Mouse (Mus musculus): ENCODE measurements around the gene Rdm1. TPM values are rescaled to one million over a fixed set of nuclear protein-coding genes. Genes with fewer than 3 reads are reported as not detected.
"Not testable (repeated sequence)": the region's sequence is repeated elsewhere in the genome, so short reads cannot be mapped to it uniquely, and the experiment has no call there.

The Rdm1 gene
- 29.9 and 37.3 TPM in 2 replicates for total RNA-seq (2021)
- long read RNA-seq, transcript Rdm1-201 (7 exons, 1,124 nt): major isoform, 23 of 29 reads
- long read RNA-seq, partial matches to known transcripts: 2 of 29 reads
- long read RNA-seq, other reads (novel, unspliced or antisense): 3 of 29 reads

DNA sequence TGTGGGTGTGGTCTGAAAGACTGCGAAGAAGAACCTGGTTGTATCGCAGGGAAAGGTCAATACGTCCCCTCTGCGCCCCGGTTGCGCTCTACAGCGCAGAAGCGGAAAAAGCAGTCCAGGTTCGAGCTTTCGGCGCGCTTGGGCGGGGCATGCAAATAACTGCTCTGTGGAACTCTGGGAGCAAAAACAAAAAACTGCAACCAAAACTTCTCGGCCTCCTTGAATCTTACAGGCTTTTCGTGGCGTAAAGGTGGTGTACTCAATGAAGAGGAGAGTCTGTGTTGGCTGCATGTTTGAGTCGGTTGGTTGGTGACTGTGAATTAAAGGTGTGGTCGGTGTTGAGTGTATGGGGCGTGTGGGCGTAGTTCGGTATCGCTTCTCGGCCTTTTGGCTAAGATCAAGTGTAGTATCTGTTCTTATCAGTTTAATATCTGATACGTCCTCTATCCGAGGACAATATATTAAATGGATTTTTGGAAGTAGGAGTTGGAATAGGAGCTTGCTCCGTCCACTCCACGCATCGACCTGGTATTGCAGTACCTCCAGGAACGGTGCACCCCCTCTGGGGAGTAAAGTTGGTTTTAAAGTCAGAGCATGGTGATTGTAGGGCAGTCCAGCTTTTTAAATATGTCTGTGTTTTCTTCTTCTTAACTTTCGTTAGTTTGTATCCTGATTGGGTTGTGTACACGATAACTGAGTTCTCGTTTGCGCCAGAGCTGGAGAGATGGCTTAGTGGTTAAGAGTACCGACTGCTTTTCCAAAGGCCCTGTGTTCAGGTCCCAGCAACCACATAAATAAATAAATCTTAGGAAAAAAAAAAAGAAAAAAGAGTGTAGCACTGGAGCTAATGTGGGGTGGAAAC is at the start of gene Rdm1:
Rdm1 (plus strand) TSS at position 201 of the 862 bp plus-strand sequence.
- peak; percentile 84 for DNase-seq

DNA sequence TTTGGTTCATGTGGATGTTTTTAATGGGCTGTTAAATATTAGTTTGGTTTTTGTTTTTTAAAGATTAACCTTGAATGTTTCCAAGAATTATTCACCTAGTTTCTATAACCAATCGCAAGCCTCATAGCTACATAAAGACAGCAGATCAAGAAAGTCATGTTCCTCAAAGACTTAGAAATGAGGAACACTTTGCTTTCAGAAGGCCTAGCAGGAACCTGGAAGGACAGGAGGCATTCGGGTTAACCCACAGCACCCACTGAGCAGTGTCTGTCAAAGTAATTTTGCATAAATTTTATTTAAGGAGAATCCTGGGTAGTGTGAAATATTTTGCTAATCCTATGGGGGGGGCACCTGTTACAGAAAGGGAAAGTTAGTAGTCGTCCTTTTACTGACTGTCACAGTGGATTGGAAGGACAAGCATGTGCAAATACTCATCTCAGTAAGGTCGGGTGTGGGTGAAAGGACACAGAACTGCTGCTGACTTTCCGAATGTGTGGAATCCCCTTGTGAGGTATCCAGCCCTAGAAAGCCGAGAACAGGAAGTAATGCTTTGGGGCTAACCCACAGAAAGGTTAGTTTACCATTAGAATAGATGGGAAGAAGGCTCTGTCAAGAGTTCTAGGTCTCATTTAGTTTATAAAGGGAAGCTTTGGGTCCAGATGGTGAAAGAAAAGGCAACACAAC is 45.8 kb upstream of the Rdm1 start:
- DNase-seq: no peak

DNA sequence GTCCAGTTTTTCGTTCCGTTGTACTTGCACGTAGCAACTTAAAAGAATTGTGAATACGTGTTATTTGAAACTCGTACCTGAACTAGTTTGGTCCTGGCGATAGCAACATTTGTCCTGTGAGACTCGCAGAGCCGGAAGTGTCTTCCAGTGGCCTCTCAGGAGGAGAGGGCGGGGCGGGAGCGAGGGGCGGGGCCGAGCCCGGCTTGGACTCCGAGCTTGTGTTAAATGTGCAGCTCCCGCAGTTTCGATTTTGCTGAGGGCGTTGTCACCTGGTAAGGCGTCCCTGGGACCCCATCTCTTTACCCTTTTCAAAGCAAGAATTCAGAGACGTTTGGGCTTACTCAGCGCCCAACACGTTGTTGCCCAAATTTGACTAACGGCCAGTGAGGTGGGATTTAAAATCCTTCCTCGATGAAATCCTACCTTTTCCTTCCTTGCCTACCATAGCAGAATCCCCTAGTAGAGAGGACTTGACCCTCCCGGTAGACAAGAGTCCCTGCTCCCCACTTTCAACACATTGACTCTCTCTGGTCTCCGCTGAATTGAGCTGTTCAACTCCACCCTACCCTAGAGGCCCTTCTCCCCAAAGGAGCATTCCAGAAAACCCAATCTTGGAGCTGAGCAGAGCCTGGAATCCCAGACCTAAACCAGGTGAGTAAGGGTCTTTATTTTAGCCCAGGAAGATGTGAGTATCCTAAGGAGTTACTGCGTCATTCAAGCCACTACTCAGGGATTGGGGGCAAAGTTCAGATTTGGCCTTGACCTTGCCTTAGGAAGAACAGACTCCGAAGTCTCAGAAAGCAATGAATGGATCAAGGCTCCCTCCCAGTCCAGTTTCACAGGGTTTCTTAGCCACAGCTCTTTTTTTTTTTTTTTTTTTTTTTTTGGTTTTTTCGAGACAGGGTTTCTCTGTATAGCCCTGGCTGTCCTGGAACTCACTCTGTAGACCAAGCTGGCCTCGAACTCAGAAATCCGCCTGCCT is 44.6 kb upstream of the Rdm1 start, which contains the start of gene Tmem106a:
Tmem106a (plus strand) TSS at position 189 of the 982 bp plus-strand sequence.
- DNase-seq: peak; percentile 76

DNA sequence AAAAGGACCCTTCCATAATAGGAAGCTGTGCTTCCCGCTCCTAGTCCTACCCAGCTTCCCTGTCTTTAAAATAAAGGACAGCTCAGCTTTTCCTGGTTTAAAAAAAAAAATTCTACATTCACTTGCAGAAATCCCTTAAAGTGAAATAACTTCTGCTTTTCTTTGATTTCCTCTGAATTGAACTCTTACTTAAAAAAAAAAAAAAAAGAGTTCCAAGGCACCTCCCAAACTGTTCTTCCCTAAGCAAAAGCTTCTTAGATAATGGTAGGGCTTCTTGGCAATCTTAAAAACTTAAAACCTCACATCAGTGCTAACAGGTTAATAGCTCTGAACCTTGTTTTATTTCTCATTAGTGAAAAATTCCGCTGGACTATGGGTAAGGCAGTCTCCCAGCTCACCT is 43.8 kb upstream of the Rdm1 start:
- no peak for DNase-seq

DNA sequence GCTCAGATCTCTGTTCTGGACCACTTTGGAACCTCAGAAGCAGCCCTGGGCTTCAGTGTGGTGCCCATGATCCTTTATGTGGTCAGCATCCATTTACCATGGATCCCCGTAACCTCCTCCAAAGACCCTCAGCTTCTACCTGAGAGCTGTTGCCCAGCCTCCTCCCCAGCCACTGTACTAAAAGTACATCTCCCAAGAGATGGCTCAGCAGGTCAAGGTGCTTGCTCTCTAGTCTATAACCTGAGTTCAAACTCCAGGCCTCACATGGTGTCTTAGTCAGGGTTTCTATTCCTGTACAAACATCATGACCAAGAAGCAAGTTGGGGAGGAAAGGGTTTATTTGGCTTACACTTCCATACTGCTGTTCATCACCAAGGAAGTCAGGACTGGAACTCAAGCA is 42.0 kb upstream of the Rdm1 start:
- DNase-seq: not testable (repeated sequence)

DNA sequence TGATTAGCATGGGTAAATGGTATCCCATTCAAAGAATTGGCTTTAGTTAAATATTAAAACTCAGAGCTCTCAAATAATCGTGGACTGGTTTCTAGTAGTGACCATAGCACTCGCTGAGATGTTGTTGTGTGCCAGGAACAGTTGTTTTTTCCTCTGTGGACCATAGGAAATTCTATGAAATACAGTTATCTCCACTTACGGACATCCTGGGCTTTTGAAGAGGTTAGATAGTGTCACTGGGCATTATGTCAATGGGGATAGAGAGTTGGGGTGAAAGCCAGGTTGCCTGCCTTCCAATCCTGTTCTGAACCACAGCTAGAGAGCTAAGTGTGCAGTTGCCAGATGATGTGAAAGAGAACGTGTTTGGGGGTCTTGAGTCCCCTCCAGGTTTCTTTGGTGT is 41.2 kb upstream of the Rdm1 start:
- no peak for DNase-seq

DNA sequence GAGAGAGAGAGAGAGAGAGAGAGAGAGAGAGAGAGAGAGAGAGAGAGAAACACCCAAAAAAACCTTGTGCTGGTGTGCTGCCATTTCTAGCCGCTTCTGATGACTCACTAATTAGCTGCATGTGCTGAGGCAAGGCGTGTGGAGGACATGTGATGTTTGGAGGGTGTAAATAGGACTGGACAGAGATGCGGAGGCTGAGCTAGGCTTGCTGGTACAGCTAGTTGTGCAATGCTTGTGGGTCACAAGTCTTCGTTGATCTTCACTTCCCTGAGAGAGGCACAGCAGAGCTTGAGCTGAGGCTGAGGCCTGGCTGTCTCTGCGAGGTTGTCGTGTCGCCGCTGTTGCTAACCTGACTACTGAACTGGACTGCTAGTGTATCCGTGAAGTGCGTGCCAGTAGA is 39.3 kb upstream of the Rdm1 start:
- no peak for DNase-seq

DNA sequence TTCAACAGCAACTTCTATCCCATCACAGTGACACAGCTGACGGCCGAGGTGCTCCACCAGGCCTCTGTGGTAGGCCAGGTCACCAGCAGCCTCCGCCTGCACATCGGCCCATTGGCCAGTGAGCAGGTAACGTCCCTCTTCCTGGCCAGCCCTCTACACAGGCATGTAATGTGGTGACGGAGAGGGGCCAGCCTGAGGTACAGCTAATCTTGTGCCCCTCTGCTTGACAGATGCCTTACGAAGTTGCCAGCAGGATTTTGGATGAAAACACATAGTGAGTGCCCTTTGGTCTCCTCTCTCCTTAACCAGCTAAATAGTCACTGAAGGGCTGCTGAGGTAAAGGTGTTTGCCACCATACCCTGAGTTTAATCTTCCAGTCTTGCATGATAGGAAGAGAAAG is 38.1 kb upstream of the Rdm1 start:
- no peak for DNase-seq

DNA sequence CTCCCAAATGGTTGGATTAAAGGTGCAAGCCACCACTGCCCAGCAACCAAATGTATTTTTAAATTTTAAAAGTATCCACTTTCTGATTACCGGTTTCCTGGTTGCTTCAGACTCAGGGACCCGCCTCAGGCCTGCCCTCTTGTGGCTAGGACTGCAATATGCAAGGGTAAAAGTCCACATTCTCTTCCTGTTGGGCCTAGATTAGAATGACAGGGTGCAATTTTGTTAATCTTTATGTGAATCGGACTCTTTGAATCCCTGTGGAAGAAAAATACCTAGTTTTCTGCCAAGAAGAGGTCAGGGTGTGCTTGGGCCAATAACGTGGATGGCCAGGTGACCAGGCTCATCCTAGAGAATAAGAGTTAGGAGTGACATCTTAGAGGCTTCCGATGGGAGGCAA is 37.6 kb upstream of the Rdm1 start:
- peak; percentile 56 for DNase-seq

DNA sequence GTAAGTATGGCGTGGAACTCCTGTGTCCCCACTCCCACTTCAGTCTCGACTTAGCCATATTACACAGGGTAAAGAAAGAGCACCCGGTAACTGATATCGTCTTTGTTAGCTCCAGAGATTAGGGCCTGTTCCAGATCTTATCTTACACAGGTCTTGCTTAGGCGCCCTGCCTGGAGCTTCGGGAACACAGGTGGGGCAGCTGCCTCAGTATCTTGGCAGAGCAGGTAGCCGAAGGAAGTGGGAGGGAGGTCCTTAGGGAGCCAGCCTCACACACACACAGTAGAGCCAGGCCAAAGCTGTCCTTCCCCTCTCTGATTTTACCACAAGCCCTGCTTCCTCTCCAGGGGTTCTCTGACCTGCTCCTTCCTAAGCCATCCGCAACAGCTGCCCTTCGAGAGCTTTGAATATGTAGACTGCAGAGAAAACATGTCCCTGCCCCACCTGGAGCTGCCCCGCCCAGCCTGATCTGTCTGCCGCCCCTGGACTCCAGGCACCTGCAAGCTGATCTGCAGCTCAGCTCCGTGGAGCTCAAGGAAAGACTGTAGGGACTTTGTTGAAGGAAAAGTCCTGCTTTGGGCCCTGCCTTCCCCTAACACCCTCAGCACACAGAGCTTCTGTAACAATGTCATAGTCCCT is 36.9 kb upstream of the Rdm1 start:
- no peak for DNase-seq

DNA sequence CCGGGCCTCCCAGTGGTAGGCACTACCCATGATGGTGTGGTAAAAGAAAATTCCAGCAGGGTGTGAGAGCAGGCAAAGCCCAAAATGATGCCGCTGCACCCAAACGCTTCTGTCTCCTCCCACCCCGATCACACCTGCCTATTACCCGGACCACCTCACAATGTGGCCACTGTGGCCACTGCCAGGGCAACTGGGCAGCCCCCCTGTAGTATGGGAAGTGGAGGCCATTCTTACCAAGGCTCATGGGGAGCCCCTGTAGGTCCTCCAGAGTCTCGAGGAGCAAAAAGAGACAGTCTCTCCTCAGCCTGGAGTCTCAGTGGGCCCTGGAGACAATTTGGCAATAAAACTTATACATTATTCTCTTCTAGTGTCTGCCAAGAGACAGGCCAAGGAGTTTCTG is 27.8 kb upstream of the Rdm1 start, which contains the start of gene Gm11634:
Gm11634 (minus strand) TSS at position 101 of the 400 bp plus-strand sequence.
- no peak for DNase-seq

DNA sequence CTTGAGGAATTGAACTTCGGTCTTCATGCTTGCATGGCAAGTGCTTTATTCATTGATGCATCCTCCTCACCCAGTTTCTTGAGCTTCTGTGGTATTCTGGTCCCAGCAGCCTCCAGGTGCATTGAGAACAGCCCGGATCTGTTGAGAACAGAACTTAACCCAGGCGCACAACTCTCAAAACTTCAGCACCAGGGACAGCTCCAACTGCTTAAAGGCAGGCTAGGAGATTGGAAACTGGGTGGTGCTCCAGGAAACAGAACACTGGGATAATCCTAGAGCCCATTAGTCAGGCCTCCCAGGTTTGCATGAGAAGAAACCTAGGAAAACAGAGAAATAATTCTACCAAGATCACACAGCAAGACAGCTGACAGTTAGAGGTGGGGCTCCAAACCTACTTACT is 24.5 kb upstream of the Rdm1 start:
- DNase-seq: peak; percentile 73

DNA sequence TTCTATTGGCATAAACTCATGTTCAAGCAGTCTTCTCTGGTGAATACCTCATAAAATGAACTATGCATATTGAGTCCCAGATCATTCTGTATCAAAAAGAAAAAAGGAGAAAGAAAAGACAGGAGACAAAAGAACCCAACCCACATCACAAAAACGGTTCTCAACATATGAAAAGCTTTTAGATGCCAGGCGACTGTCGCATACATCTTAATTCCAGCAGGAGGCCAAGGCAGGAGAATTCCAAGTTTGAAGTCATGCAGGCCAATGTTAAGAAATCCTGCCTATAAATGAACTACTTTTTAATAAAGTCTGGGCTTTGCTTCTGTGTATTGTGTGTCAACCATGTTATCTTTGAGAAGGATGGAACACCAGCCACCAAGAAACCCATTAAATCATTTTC is 22.9 kb upstream of the Rdm1 start:
- no peak for DNase-seq

DNA sequence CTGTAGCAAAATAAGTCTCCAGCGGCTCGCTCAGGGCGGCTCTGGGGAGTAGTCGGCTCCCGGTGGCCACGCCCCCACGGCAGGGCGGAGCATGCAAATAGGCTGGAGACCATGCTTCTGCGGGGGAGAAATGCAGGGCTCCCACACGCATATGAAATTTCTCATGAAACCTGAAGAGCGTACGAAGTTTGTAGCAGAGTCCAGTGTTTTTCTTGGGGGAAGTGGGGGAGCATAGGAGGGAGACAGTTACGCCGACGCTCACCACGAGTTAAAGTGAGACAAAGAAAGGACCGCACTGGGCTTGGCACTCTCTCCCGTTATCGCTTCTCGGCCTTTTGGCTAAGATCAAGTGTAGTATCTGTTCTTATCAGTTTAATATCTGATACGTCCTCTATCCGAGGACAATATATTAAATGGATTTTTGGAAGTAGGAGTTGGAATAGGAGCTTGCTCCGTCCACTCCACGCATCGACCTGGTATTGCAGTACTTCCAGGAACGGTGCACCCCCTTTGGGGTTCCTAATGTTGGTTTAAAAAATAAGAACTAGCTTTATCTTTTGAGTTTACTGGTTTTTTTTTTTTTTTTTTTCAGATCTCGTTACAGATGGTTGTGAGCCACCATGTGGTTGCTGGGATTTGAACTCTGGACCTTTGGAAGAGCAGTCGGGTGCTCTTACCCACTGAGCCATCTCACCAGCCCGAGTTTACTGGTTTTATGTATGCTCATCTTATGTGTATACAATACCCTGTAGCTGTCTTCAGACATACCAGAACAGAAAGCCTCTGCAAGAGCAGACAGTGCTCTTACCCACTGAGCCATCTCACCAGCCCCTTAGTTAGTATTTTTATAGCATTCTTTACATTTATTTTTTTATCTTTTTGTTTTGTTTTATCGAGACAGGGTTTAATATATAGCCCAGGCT is 22.2 kb upstream of the Rdm1 start:
- DNase-seq: peak; percentile 83

DNA sequence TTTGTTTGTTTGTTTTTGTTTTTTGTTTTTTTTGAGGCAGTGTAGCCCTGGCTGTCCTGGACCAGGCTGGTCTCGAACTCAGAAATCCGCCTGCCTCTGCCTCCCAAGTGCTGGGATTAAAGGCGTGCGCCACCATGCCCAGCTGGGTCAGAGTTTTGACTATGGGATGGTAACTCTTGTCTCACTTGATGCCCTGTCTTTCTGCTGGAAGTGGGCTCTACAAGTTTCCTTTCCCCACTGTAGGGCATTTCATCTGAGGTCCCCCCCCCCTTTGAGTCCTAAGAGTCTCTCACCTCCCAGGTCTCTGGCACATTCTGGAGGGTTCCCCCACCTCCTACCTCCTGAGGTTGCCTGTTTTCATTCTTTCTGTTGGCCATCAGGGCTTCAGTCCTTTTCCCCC is 19.9 kb upstream of the Rdm1 start:
- not testable (repeated sequence) for DNase-seq

DNA sequence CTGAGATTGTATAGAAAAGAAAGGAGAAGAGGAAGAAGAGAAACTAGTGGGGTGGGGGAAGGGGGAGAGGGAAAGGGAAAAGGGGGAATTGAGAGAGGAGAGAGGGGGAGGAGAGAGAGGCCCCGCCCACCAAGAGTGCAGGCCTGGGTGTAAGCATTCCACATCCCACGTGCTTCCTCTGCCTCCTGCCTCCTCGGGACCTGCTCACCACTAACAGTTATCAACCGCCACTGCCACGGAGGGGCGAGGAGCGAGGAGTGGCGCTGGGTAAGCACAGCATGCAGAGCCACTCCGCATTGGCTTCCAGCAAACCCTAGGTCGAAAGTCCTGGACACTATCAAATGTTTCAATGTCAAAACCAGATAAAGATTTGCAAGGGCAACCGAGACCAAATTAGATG is 16.6 kb upstream of the Rdm1 start:
- DNase-seq: no peak

DNA sequence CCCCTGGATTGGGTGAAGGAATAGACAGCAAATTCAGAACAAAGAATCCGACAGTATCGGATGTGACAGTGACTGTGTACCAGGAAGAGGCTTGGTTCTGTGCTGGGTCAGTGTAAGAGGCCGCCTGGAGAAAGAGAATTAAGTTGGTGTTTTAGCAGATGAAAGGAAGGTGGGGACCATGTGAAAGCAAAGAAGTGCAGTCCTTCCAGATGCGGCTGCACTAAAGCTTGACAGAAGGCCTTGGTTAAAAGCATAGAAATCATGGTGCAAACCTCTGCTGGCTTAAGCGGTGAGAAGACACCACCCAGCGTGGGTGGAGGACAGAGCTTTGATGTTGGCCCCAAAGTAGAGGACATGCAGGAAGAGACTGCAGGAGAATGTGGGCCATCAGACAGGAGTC is 13.4 kb upstream of the Rdm1 start:
- DNase-seq: no peak

DNA sequence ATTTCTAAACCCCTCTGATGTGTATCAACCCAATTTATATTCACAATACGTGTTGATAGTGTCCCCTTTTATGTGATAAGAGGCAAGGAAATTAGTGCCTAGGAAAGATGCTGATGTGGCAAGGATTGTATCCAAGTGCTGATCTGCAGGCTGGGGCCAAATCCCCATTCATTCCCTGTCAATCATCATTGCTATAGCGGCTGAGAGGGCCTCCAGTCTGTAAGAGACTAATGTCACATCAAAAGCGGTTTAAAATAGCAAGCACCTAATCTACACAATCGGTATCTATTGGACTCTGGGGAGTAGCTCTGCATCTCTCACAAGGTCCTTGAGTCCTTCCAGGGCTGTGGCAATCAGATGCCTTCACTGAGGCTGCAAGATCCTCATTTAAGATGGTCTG is 12.9 kb upstream of the Rdm1 start:
- no peak for DNase-seq

DNA sequence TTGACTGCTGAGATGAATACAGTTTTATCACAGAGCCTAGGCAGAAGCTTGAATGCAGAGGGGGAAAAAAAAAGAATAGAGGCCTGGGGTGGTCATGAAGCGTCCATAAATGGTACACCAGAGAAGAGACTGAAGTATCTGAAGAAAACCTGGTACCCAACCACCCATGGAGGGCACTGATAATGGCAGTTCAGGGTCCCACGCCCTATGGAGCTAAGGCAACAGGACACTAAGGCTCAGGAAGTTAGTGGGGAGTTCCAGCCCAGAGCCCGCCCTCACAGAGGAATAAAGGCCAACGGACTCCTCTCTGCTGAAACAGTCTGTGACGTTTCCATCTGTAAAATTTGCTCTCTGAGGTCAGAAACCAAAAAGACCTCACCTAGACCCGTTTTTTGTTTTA is 11.6 kb upstream of the Rdm1 start:
- DNase-seq: no peak

DNA sequence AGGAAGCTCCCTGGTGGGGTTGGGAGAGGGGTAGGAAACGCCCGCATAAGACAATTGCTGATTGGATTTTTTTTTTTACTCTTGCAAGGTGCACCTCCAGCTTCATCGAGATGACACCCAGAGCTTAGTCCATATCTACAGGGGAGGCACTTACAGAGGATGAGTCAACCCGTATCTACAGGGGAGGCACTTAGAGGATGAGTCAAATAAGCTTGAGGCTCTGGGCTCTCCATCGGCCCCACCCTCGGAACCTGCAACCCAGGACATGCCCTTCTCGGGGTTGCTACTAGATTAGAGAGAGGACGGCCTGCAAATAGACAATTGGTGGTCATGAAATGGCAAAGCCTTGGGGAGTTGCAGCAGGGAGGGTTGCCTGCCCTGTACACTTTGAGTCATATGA is 10.9 kb upstream of the Rdm1 start:
- no peak for DNase-seq
